Mouse (Mus musculus) forelimb bud, embryonic 11.5 days (tissue): ENCODE measurements at regions not wholly inside any gene's neighbourhood (a gene's known extent, or its start where the extent isn't known, plus 50 kb on each side); places are given as distances from the start of the nearest gene placed in this dataset.

ENCODE experiments used
- DNase-seq: peaks from one replicate; pipeline ENCODE4 v3.0.0-alpha.2; 2012; ENCODE audit warnings: low read depth, low spot score

- DNase-seq: peak; percentile 44
Observed at GRCm38 (mm10) chr1:67640353-67640752, 517.5 kb downstream of the Cps1 start.

GRCm38 (mm10) chr1:67640766-67641165 is 517.9 kb downstream of the Cps1 start:
- DNase-seq: no peak

- DNase-seq: peak; percentile 3
Observed at GRCm38 (mm10) chr1:67643627-67644026, 520.8 kb downstream of the Cps1 start.
